Mouse (Mus musculus) bone marrow, adult 2 months (tissue): ENCODE results near the gene Zfp652. TPM values are rescaled to one million over a fixed set of nuclear protein-coding genes. Genes with fewer than 3 reads are reported as not detected.
A peak's percentile ranks its signal among the peaks of the same experiment; 100 is the strongest.

Source experiments
- H3K27ac ChIP-seq: fragments of 200-500 bp; 2 replicates; pipeline ENCODE4 v1.5.1; 2012; ENCODE audit warnings: low read depth, mild to moderate bottlenecking, control low read depth, inconsistent platforms, low read length; ENCODE audit not compliant: control insufficient read depth, poor library complexity, insufficient read depth
- H3K4me1 ChIP-seq: fragments of 200-500 bp; 2 replicates; pipeline ENCODE4 v1.6.1; 2011; ENCODE audit warnings: low read length; ENCODE audit not compliant: control insufficient read depth, insufficient read depth
- H3K4me3 ChIP-seq: fragments of 200-500 bp; replicated peaks from 2 replicates; pipeline ENCODE3; 2011; ENCODE audit warnings: mild to moderate bottlenecking, low read depth, low read length, control low read depth; ENCODE audit not compliant: control insufficient read depth
- CTCF ChIP-seq: fragments of 200-500 bp; IDR thresholded peaks from 2 replicates; pipeline ENCODE4 v1.5.1; 2011; ENCODE audit warnings: low read length, control low read depth; ENCODE audit not compliant: control insufficient read depth, insufficient read depth
- POLR2A ChIP-seq: fragments of 200-500 bp; IDR thresholded peaks from 2 replicates; pipeline ENCODE4 v1.6.1; 2011; ENCODE audit warnings: low read depth, mild to moderate bottlenecking, control low read depth, low read length, borderline replicate concordance; ENCODE audit not compliant: control insufficient read depth
- WGBS: fragments of 180-500 bp; shearing (Covaris S2); methylation state at CpG from one replicate; pipeline ENCODE4 v1.1.7; 2018; 5-methylcytosine and 5-hydroxymethylcytosine counted together
- polyA plus RNA-seq: library from polyadenylated mRNA; stranded (reverse); fragments of >200 nt; gene quantifications from 2 replicates; pipeline ENCODE4 v1.2.4, GENCODE M21; 2011; ENCODE audit warnings: low replicate concordance; ENCODE audit not compliant: missing spikeins, insufficient read depth, insufficient read length

Gene Zfp652
- polyA plus RNA-seq, 1 experiment, result 24.5 TPM

DNA sequence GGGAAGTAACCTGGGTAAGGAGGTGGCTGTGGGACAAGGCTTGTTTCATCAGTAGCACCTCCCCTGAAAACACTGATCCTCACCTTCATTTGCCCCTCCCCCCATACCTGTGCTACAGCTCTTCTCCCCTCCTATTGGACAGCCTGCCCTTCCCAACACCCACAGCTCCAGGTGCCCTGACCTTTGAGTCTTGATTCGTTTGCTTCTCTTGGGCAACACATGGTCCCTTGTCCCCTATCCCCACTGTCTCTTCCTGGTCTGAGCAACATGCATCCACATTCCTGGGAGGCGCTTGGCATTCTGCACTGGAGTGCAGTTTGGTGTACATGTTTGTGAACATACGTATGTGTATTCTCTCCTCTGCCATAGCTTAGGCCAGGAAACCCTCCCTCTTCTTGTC is 29.5 kb upstream of the Zfp652 start:
- no peak overlapping the region for H3K4me3 ChIP-seq
- no peak for TF ChIP-seq POLR2A
- H3K4me1 ChIP-seq, result no peaks in the 10 kb centered on the region; the same call in 1 of the 2 replicates
- no peak overlapping the region for H3K27ac ChIP-seq
- 83% methylated on average over 3 of the region's 3 CpGs for WGBS

DNA sequence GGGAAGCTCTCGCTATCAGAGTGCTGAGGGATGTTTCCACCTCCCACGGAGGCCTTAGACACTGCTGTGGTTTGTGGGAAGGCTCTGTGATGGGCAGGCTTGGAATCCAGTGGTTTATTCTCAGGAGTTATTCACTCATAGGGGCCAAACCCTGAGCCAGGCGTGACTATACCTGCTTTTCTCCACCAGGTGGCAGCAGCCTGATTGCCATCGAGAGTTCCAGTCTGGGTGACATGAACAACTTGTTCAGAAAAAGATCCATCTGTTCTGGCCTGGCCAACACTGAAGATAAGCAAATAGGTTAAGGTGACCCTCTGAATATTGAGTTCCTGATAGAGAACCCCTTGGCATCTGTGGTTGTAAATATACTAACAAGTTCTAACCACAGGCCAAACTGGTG is 26.4 kb upstream of the Zfp652 start:
- H3K27ac ChIP-seq, result no peak overlapping the region
- 2% methylated on average over 4 of the region's 4 CpGs for WGBS
- no peak overlapping the region for H3K4me3 ChIP-seq
- H3K4me1 ChIP-seq, result peaks cover 5% of the 10 kb centered on the region
- TF ChIP-seq POLR2A, result no peak
- peak; percentile 94 for TF ChIP-seq CTCF

DNA sequence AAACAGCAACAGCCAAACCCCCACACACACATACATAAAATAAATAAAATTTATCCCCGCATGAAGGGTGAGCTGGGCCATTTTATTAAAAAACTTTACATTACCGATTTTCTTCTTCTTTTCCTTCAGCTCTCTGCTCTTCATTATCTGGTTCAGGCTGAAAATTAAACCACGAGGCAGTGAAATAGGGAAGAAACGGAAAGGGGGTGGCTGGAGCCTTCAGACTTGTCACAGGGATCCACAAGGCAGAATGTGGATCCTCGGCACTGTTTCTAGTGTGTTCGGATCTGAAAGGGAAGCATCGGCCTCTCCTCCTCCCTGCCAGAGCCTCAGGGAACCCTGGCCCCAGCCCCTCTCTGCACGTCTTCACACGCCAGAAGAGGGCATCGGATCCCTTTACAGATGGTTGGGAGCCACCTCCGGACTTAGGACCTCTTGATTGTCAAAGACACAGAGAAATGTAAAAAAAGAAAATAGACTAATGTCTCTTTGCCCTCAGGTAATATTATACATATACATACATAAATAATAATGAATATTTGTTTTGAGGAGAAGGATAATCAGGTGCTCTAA is 25.3 kb upstream of the Zfp652 start:
- H3K27ac ChIP-seq, result no peak overlapping the region
- H3K4me1 ChIP-seq, result peaks cover 7% of the 10 kb centered on the region
- TF ChIP-seq POLR2A (no peak), CTCF (peak; percentile 39; the same call in 1 of the 2 replicates)
- WGBS, result 27% methylated on average over 11 of the region's 11 CpGs
- no peak overlapping the region for H3K4me3 ChIP-seq

DNA sequence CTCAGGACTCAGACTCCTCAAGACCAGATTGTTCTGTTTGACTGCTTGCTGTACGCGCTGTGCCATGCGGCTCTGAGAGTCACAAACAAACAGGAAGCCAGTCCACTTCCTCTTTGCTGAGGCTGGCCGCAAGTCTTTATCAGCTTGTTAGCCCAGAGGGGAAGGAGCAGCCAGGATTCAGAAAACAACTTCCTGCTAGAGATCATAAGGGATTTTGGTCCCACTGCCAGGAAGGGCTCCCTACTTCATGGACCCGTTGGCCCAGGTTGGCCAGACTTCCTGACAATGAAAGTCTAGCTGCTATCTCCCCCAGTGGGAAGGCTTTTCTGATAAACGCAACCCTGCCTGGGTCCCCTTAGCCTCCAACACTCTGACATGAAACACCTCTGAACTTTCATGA is 24.0 kb upstream of the Zfp652 start:
- WGBS, result 1% methylated on average over 6 of the region's 6 CpGs
- H3K4me3 ChIP-seq, result peak overlapping the region; percentile 47
- TF ChIP-seq POLR2A (no peak; the same call in 1 of the 2 replicates), CTCF (no peak)

DNA sequence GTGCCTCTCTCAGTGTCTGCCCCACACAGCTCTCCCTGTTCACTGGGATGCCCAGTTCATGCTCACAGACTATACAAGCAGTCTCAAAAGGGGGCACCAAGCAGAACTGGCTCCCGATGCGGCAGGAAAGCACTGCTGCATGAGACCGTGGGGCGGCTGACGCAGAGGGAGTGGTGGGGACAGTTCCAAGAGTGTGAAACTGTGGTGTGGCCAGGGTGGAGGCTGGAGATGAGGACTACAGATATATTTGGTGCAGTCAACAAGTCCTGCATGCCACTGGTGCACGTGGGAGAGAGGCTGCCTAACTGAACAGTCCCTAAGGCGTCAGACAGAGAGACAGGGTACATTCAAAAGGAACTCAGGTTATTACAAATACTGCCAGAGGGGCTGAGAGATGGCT is 23.5 kb upstream of the Zfp652 start:
- TF ChIP-seq CTCF, result no peak
- TF ChIP-seq POLR2A, result 0 out of 2 replicates have a peak, but pooled peaks have one; percentile 42
- H3K4me1 ChIP-seq, result peaks cover 7% of the 10 kb centered on the region
- peak overlapping the region; percentile 89 for H3K27ac ChIP-seq
- H3K4me3 ChIP-seq, result peak overlapping the region; percentile 19
- WGBS, result 2% methylated on average over 7 of the region's 7 CpGs

More for the DNA sequence above, 24.0 kb upstream of the Zfp652 start:
- Histone ChIP-seq H3K27ac (peak overlapping the region; percentile 89), H3K4me1 (peaks cover 7% of the 10 kb centered on the region)

DNA sequence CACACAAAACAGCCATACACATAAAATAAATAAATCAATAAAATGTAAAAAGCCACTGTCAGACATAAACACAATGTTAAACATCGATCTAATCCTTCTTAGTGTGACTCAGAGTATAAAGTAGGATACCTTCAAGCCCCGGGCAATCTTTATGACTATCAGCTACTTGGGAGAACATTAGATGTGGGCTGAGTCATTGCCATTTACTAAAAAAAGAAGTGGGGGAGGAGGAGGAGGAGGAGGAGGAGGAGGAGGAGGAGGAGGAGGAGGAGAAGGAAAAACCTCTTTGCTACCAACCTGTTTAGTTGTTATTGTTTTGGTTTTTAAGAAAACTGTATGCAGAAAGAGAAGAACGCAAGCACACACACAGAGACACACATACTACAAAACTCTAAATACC is 22.9 kb upstream of the Zfp652 start:
- no peak overlapping the region for H3K4me3 ChIP-seq
- WGBS, result 37% methylated on average over 3 of the region's 3 CpGs
- H3K27ac ChIP-seq, result peak overlapping the region; percentile 89; the same call in 1 of the 2 replicates
- peaks cover 7% of the 10 kb centered on the region for H3K4me1 ChIP-seq
- no peak for TF ChIP-seq CTCF
- TF ChIP-seq POLR2A, result no peak

DNA sequence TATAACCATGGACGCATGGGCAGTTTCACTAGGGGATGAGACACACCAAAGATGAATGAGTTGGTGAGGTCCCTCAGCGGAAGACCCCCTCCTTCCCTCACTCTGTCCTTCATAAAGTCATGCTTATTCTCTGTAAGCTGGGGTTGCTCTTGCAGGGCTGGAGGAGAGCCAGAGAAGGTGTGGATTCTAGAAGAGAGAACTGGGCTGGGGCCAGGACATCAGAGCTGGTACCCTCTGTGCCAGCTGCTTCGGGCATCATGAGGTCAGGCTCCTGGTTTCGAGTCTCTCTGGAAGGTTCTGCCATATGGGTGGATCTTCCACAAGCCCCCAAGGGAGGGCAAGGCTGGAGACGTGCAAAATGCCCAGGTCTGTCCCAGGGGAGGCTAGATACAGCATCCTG is 13.9 kb upstream of the Zfp652 start:
- no peak overlapping the region for H3K4me3 ChIP-seq
- WGBS, result 75% methylated on average over 5 of the region's 5 CpGs
- no peak overlapping the region for H3K27ac ChIP-seq
- no peaks in the 10 kb centered on the region for H3K4me1 ChIP-seq
- no peak for TF ChIP-seq POLR2A
- no peak for TF ChIP-seq CTCF

DNA sequence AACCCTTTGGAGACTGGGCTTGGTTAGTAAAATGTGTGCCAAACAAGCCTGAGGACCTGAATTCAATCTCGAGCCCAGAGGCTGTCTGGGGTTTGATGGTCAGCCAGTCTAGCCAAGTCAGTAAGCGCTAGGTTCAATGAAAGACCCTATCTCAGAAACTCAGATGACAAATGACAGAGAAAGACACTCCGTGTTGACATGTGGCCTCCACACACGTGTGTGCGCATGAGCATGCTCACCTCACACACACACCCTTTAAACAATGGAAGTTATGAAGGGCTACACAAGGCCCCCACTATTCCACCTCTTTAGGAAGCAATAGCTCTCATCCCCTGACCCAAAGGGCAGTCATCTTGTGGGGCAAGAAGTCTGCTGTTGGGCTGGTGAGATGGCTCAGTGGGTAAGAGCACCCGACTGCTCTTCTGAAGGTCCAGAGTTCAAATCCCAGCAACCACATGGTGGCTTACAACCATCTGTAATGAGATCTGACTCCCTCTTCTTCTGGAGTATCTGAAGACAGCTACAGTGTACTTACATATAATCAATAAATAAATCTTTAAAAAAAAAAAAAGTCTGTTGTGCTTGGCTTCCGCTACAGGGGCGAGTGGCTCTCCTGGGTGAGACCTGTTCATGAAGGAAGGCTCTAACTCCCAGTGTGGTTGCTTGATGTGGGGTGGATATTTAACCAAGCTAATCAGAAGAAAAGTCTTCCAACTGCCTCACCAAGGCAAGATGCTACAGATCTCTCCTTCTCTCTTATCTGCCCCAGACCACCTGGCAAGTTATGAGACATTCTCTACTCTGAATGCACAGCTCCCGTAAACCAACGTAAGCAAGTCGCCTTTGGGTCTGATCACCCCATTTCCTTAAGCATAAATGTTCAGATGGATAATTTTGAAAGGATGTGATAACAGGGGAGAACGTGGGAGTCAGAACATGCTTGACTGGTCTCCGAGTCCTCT is 11.4 kb upstream of the Zfp652 start:
- TF ChIP-seq CTCF, result no peak
- no peak for TF ChIP-seq POLR2A
- H3K4me3 ChIP-seq, result no peak overlapping the region
- peaks cover 2% of the 10 kb centered on the region; the same call in 1 of the 2 replicates for H3K4me1 ChIP-seq
- peak overlapping the region; percentile 17; the same call in 1 of the 2 replicates for H3K27ac ChIP-seq
- WGBS, result 72% methylated on average over 13 of the region's 13 CpGs
